Mouse (Mus musculus) layer of hippocampus, adult 8-10 months (tissue): ENCODE results near the gene Mustn1. TPM values are rescaled to one million over a fixed set of nuclear protein-coding genes. Genes with fewer than 3 reads are reported as not detected.

ENCODE experiments used
- DNase-seq, 2 experiments: peaks; one replicate each; pipeline ENCODE4 v3.0.0; 2022; ENCODE audit warnings: low spot score in 2 of 2
- total RNA-seq, 4 experiments: library from RNA; stranded (reverse); gene quantifications; 2 replicates each; pipeline ENCODE4 v1.2.4; 2022

Gene Mustn1
- 1 to 10 TPM; 1.3 to 3.1 (median 1.8) TPM for total RNA-seq

- no peak for DNase-seq
These were observed at the start of gene Mustn1 for GRCm38 (mm10) chr14:30878958-30879571. Gene Mustn1 (plus strand): TSS chr14:30879200.

GRCm38 (mm10) chr14:30837416-30837996, 41.5 kb upstream of the Mustn1 start:
- no peak for DNase-seq

GRCm38 (mm10) chr14:30843701-30844100, 35.3 kb upstream of the Mustn1 start:
- no peak for DNase-seq

- no peak for DNase-seq
These were observed 28.5 kb upstream of the Mustn1 start for GRCm38 (mm10) chr14:30850504-30850903.

GRCm38 (mm10) chr14:30852325-30852724, 26.7 kb upstream of the Mustn1 start:
- no peak for DNase-seq

GRCm38 (mm10) chr14:30855316-30855715, 23.7 kb upstream of the Mustn1 start:
- DNase-seq, result no peak

GRCm38 (mm10) chr14:30856885-30857507, 22.0 kb upstream of the Mustn1 start:
- DNase-seq, result no peak

GRCm38 (mm10) chr14:30857990-30858389, 21.0 kb upstream of the Mustn1 start:
- DNase-seq, result no peak

GRCm38 (mm10) chr14:30861421-30862125, 17.4 kb upstream of the Mustn1 start:
- DNase-seq, result no peak

- no peak for DNase-seq
These were observed 16.6 kb upstream of the Mustn1 start for GRCm38 (mm10) chr14:30862368-30862767.

- DNase-seq, result no peak
These were observed 13.7 kb upstream of the Mustn1 start for GRCm38 (mm10) chr14:30865311-30865710.

- DNase-seq, result peak in 1 of 2 experiments; percentile 78
These were observed 12.0 kb upstream of the Mustn1 start for GRCm38 (mm10) chr14:30867042-30867441.

- DNase-seq, result no peak
These were observed 10.2 kb upstream of the Mustn1 start for GRCm38 (mm10) chr14:30868826-30869225.

GRCm38 (mm10) chr14:30869391-30869801, 9.6 kb upstream of the Mustn1 start:
- no peak for DNase-seq

GRCm38 (mm10) chr14:30870206-30871147, 8.5 kb upstream of the Mustn1 start:
- no peak for DNase-seq

GRCm38 (mm10) chr14:30874095-30874700, 4.8 kb upstream of the Mustn1 start:
- no peak for DNase-seq

- no peak for DNase-seq
These were observed 3.7 kb upstream of the Mustn1 start for GRCm38 (mm10) chr14:30875130-30875865.

GRCm38 (mm10) chr14:30875955-30876354, 3.0 kb upstream of the Mustn1 start:
- no peak for DNase-seq

GRCm38 (mm10) chr14:30876451-30876850, 2.5 kb upstream of the Mustn1 start:
- DNase-seq, result no peak

GRCm38 (mm10) chr14:30877827-30878226, 1.2 kb upstream of the Mustn1 start:
- no peak for DNase-seq
